Mouse (Mus musculus) erythroblast, embryonic 14.5 days (primary cell): ENCODE results near the gene Tial1. TPM values are rescaled to one million over a fixed set of nuclear protein-coding genes. Genes with fewer than 3 reads are reported as not detected.

Experiments used
- H3K27me3 ChIP-seq: 2 replicates; pipeline ENCODE4 v1.6.1; 2012; ENCODE audit warnings: inconsistent platforms; ENCODE audit not compliant: control insufficient read depth
- H3K36me3 ChIP-seq: 2 replicates; pipeline ENCODE4 v1.6.1; 2012; ENCODE audit warnings: mild to moderate bottlenecking, inconsistent platforms; ENCODE audit not compliant: control insufficient read depth
- H3K4me1 ChIP-seq: 2 replicates; pipeline ENCODE4 v1.6.1; 2012; ENCODE audit warnings: inconsistent platforms; ENCODE audit not compliant: control insufficient read depth
- H3K4me3 ChIP-seq: replicated peaks from 2 replicates; pipeline ENCODE3; 2012; ENCODE audit warnings: moderate library complexity, mild to moderate bottlenecking, inconsistent platforms
- H3K9me3 ChIP-seq: 2 replicates; pipeline ENCODE4 v1.6.1; 2012; ENCODE audit warnings: low read length, inconsistent platforms, mixed read lengths; ENCODE audit not compliant: control insufficient read depth
- GATA1 ChIP-seq: IDR thresholded peaks from 2 replicates; pipeline ENCODE4 v1.6.1; 2012; ENCODE audit warnings: low read length, inconsistent platforms, mixed read lengths
- TAL1 ChIP-seq: IDR thresholded peaks from 3 replicates; pipeline ENCODE4 v1.6.1; 2012; ENCODE audit warnings: low read length, inconsistent platforms, mixed read lengths
- polyA plus RNA-seq: library from polyadenylated mRNA; stranded (reverse); fragments of >175 nt; gene quantifications from 2 replicates; pipeline ENCODE4 v1.2.3, GENCODE M21; 2012

The Tial1 gene
- polyA plus RNA-seq, 1 experiment, result 7.4 TPM

GRCm38 (mm10) chr7:128403988-128404387 lies 57.5 kb downstream of the Tial1 start:
- Histone ChIP-seq H3K4me1 (peaks cover 60% of the 10 kb centered on the region), H3K9me3 (peaks cover 10% of the 10 kb centered on the region), H3K36me3 (peaks cover 50% of the 10 kb centered on the region), H3K27me3 (no peaks in the 10 kb centered on the region), H3K4me3 (no peak overlapping the region)
- no peak for TF ChIP-seq TAL1
- TF ChIP-seq GATA1, result no peak

DNA sequence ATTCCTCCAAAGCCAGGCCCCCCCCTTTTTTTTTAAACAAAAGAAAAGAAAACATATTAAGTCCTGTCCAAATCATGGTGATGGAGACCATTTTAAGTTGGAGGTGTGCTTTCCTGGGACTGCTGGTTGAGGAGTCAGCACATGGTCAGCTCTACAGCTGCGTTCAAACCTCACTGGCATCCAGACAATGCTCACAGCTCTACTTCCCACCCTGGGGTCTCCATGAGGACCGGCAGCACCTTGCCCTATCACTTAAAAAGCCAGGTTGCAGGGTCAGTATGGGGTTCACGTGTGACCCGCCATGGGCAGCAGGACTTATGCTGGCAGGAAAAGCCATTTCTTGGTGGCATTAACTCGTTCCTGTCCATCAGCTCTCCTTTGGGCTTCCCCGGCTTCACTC lies 57.9 kb downstream of the Tial1 start:
- Histone ChIP-seq H3K36me3 (peaks cover 50% of the 10 kb centered on the region), H3K9me3 (peaks cover 10% of the 10 kb centered on the region), H3K27me3 (no peaks in the 10 kb centered on the region), H3K4me3 (no peak overlapping the region), H3K4me1 (peaks cover 64% of the 10 kb centered on the region)
- TF ChIP-seq GATA1, result no peak
- TF ChIP-seq TAL1, result no peak

GRCm38 (mm10) chr7:128403128-128403527 lies 58.4 kb downstream of the Tial1 start:
- Histone ChIP-seq H3K4me3 (peak overlapping the region; percentile 18), H3K9me3 (peaks cover 8% of the 10 kb centered on the region), H3K27me3 (no peaks in the 10 kb centered on the region), H3K36me3 (peaks cover 49% of the 10 kb centered on the region), H3K4me1 (peaks cover 69% of the 10 kb centered on the region)
- TF ChIP-seq GATA1 (no peak), TAL1 (no peak)

- Histone ChIP-seq H3K9me3 (peaks cover 8% of the 10 kb centered on the region), H3K36me3 (peaks cover 52% of the 10 kb centered on the region), H3K4me1 (peaks cover 73% of the 10 kb centered on the region), H3K27me3 (no peaks in the 10 kb centered on the region), H3K4me3 (peak overlapping the region; percentile 17)
- TF ChIP-seq TAL1, result no peak
- TF ChIP-seq GATA1, result no peak
Observed at GRCm38 (mm10) chr7:128402577-128402976, 58.9 kb downstream of the Tial1 start.

GRCm38 (mm10) chr7:128398664-128399063 lies 62.9 kb downstream of the Tial1 start:
- Histone ChIP-seq H3K27me3 (no peaks in the 10 kb centered on the region), H3K36me3 (peaks cover 56% of the 10 kb centered on the region), H3K4me1 (peaks cover 68% of the 10 kb centered on the region)

GRCm38 (mm10) chr7:128397066-128397465 lies 64.5 kb downstream of the Tial1 start:
- H3K9me3 ChIP-seq, result peaks cover 8% of the 10 kb centered on the region
- H3K36me3 ChIP-seq, result peaks cover 50% of the 10 kb centered on the region
- TF ChIP-seq GATA1 (no peak), TAL1 (no peak)
- peaks cover 68% of the 10 kb centered on the region for H3K4me1 ChIP-seq
- no peak overlapping the region for H3K4me3 ChIP-seq
- H3K27me3 ChIP-seq, result no peaks in the 10 kb centered on the region

More at GRCm38 (mm10) chr7:128398664-128399063, 62.9 kb downstream of the Tial1 start:
- TF ChIP-seq TAL1 (peak; percentile 34; the same call in 1 of the 3 replicates), GATA1 (no peak)
- Histone ChIP-seq H3K4me3 (no peak overlapping the region), H3K9me3 (peaks cover 8% of the 10 kb centered on the region)

DNA sequence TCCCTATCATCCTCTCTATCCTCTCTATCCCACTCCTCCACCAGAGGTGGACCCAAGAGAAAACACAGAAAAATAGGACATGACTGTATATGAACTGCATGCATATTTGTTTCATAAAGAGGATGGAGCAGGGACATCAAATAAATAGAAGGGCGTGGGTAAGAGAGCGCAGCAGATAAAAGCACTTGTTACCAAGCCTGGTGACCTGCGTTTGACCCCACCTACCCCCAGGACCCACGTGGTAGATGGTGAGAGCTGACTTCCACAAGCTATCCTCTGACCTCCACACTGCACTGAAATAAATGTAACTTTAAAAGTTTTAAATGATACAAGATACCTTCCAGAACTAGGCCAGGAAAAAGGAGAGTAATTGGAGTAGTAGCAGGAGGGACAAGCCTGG lies 67.8 kb downstream of the Tial1 start:
- Histone ChIP-seq H3K36me3 (peaks cover 39% of the 10 kb centered on the region), H3K27me3 (no peaks in the 10 kb centered on the region), H3K4me1 (peaks cover 76% of the 10 kb centered on the region), H3K9me3 (no peaks in the 10 kb centered on the region), H3K4me3 (no peak overlapping the region)
- no peak for TF ChIP-seq GATA1
- TF ChIP-seq TAL1, result no peak

DNA sequence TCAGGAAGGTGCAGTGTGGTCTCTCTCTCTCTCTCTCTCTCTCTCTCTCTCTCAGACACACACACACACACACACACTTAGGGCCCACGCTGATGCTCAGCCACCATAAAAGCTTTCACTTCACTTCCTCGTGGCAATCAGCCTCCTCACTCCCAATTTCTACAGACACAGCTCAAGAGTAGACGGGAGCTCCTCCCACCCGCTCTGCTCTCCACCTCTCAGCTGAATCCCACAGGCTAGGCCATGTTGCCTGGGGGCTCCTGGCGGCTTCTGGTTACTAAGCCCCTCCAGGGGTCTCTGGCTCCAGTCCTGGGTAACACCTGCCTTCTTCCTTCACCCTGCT lies 68.6 kb downstream of the Tial1 start:
- Histone ChIP-seq H3K27me3 (no peaks in the 10 kb centered on the region), H3K4me3 (no peak overlapping the region), H3K36me3 (peaks cover 40% of the 10 kb centered on the region), H3K4me1 (peaks cover 71% of the 10 kb centered on the region), H3K9me3 (no peaks in the 10 kb centered on the region)
- TF ChIP-seq TAL1 (no peak), GATA1 (no peak)

GRCm38 (mm10) chr7:128392071-128392971 lies 69.2 kb downstream of the Tial1 start:
- Histone ChIP-seq H3K36me3 (peaks cover 37% of the 10 kb centered on the region), H3K4me1 (peaks cover 65% of the 10 kb centered on the region), H3K9me3 (no peaks in the 10 kb centered on the region), H3K27me3 (no peaks in the 10 kb centered on the region), H3K4me3 (no peak overlapping the region)
- TF ChIP-seq TAL1 (no peak), GATA1 (no peak)
